Mouse (Mus musculus): ENCODE data around the gene Spag4.

DNA sequence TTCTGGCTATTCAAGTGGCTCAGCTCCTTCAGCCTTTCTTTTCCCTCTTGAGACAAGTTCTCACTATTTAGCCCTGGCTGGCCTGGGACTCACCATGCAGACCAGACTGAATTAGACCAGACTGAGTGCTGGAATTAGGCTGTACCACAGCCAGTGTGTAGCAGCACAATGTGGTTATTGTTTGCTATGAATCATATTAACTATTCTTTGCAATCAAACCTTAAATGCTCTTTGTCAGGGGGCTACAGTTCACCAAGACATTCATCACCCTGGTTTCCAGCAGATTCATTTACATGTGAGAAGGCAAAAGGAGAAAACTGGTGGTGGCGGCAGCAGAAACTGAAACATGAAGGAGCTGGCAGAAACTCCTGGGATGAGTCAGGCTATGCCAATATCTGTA, 24.8 kb downstream of the Spag4 start:
- TF ChIP-seq CTCF (IDR thresholded peaks at IDR 0.05; ENCODE audit: low read depth, low read length) (no peak), GATA1 (IDR thresholded peaks at IDR 0.05; ENCODE audit: borderline replicate concordance, low read length) (no peak)

Data from G1E (cell line).